Mouse (Mus musculus) bone marrow macrophage, adult 2 months (primary cell): Measurements from ENCODE around the gene Itga2b. TPM values are rescaled to one million over a fixed set of nuclear protein-coding genes. Genes with fewer than 3 reads are reported as not detected.
A peak's percentile ranks its signal among the peaks of the same experiment; 100 is the strongest.

Experiments
- H3K27ac ChIP-seq: 2 replicates; pipeline ENCODE4 v1.5.1; 2012; ENCODE audit warnings: low read depth, low read length; ENCODE audit not compliant: insufficient read depth
- H3K4me1 ChIP-seq: 2 replicates; pipeline ENCODE4 v1.6.1; 2012; ENCODE audit warnings: low read length; ENCODE audit not compliant: control insufficient read depth, insufficient read depth
- H3K4me3 ChIP-seq: 2 replicates; pipeline ENCODE4 v1.5.1; 2012; ENCODE audit warnings: mild to moderate bottlenecking, low read length, moderate library complexity; ENCODE audit not compliant: insufficient read depth
- CTCF ChIP-seq: IDR thresholded peaks from 2 replicates; pipeline ENCODE4 v1.5.1; 2012; ENCODE audit warnings: low read depth, mild to moderate bottlenecking, low read length, moderate library complexity
- POLR2A ChIP-seq: IDR thresholded peaks from 2 replicates; pipeline ENCODE4 v1.6.1; 2012; ENCODE audit warnings: mild to moderate bottlenecking, low read depth, low read length, borderline replicate concordance
- polyA plus RNA-seq: library from polyadenylated mRNA; stranded (reverse); fragments of >200 nt; gene quantifications from 2 replicates; pipeline ENCODE4 v1.2.4, GENCODE M21; 2012; ENCODE audit not compliant: missing spikeins, insufficient read depth, insufficient read length

Itga2b gene
- polyA plus RNA-seq, result 2.3 and 2.5 TPM in 2 replicates

DNA sequence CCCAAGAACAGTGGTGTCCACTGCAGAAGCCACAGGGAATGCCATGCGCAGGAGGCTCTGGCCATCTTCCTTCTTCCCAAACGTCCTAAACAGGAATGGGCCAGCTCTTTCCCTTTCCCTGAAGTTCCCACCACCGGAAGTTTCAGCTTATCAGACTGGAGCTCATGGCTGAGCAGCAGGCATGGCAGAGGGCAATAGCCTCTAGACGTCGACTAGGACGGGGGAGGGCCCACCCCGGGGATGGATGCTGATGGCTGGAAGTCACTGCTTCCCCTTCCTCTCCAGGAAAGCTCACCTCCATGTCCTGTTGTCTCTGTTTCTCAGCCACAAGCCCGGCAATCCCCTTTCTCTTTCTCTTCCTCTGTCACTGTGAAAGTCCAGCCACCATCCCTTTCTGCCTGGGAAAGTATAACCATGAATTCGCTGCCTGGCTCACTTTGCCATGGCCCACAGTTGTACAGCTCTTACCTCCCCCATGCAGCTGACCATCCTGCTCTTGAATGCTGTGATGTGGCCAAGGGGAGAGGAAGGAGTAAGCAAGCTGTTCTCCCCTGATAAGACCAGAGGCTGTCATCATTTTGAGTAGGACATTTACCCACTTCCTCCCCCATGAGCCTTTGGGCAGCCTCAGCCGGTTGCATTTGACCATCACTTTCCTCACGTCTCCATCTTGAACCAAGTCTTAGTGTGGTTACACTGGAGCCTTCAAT, at the start of gene Itga2b:
Gene Itga2b (minus strand): TSS at position 475 of the 710 bp plus-strand sequence.
- H3K4me3 ChIP-seq, result no peak within 1 kb of the TSS
- no peak within 1 kb of the TSS for H3K27ac ChIP-seq
- TF ChIP-seq POLR2A (no peak), CTCF (no peak)

DNA sequence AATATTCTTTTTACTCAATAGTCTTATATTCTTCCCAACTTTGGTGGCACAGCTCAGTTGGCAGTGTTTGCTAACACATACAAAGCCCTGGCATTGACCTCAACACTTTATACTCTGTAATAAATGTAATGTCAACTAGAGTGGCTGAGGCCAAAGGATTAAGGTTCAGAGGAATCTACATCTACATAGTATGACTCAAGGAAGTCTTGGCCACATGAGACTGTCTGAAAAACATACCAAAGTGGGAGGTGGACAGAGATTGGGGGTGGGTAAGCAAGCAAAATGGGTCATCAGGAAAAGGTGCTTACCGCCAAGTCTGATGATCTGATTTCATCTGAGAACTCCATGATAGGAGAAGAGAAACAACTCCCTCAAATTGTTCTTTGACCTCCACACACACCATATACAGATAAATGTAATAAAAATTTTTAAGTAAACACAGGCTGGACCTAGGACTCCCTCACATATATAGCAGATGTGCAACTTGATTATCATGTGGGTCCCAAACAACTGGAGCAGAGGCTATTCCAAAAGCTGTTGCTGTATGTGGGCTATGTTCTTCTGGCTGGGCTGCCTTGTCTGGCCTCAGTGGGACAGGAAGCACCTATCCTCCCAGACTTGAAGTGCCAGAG, 45.0 kb upstream of the Itga2b start:
- no peak for TF ChIP-seq POLR2A
- TF ChIP-seq CTCF, result no peak
- Histone ChIP-seq H3K27ac (no peak overlapping the region), H3K4me3 (no peak overlapping the region), H3K4me1 (no peaks in the 10 kb centered on the region)

More for the DNA sequence above, at the start of gene Itga2b:
- H3K4me1 ChIP-seq, result peaks cover 5% of the 10 kb centered on the region

DNA sequence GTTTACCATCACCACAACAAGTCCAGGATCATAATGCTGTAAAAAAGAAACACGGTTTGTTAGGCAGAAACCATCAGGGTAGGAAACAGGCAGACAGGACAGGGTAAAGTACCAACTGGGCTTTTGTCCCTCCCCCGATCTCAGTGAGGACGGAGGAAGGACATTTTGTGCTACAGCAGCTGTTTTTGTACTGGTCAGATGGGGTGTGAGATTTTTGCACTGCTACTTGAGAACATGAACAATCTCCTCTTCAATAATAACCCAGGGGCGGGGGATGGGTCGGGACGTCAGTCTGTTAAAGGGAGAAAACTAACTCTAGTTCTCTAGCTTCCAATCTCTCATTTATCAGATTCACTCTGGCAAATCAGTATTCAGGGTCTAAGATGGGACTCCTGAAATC, 40.3 kb upstream of the Itga2b start:
- no peak overlapping the region for H3K4me3 ChIP-seq
- no peak overlapping the region for H3K27ac ChIP-seq
- TF ChIP-seq POLR2A, result no peak
- no peak for TF ChIP-seq CTCF
- no peaks in the 10 kb centered on the region for H3K4me1 ChIP-seq

DNA sequence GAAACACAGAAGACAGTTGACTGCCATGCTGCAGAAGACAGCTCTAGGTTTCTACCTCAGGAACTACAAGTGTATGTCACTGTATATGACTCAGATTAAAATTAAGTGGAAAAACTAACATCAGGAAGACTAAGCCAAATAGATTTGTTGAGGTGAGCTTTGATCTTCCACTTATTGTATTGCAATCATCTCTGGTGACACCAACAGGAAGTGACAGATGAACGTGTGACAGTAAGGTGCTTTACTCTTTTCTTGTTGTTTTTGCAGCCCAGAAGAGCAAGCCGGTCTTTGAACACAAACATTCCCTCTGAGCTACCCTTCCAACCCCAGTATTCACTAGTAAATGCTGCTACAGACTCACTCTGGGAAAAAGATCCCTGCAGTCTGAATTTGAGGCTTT, 26.8 kb upstream of the Itga2b start:
- H3K4me1 ChIP-seq, result peaks cover 12% of the 10 kb centered on the region
- no peak for TF ChIP-seq POLR2A
- TF ChIP-seq CTCF, result no peak
- H3K27ac ChIP-seq, result peak overlapping the region; percentile 30; the same call in 1 of the 2 replicates
- no peak overlapping the region for H3K4me3 ChIP-seq

DNA sequence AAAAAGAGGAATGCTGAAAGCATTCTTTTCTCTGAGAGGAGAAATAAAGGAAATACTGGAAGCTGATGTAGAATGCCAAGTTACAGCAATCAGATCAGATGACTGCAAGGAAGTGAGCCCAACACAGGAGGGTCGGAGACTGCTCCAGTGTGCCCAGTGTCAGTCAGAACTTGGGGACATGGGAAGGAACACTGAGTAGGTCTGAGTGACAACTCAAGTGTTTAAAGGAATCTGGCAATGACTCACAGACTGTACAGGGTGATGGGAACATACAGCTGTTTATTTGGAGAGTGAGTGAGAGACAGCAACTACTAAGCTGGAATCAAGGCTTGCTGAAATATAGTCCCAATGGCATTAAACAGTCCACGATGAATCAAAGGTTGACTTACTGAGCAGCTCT, 26.3 kb upstream of the Itga2b start:
- TF ChIP-seq POLR2A (no peak), CTCF (no peak)
- Histone ChIP-seq H3K4me1 (peaks cover 12% of the 10 kb centered on the region), H3K27ac (peak overlapping the region; percentile 30; the same call in 1 of the 2 replicates), H3K4me3 (no peak overlapping the region)

DNA sequence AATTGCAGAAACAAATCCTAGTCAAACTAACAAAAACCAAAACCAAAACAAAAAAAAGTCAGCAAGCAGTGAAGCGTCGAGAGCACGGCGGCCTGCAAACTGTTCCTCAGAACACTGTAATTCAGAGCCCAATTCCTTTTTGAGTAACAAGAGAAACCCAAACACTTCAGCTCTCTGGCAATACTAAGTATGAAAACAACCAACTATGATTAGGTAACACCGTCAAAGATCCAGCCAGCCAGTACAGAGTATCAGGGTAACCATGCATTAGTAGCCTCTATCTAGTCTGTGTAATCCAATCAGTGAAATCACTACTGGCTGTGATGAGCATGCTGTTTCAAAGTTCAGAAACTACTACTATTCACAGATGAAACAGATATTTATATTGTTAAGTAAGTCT, 25.8 kb upstream of the Itga2b start:
- Histone ChIP-seq H3K4me3 (no peak overlapping the region), H3K27ac (no peak overlapping the region), H3K4me1 (peaks cover 12% of the 10 kb centered on the region)
- no peak for TF ChIP-seq POLR2A
- no peak for TF ChIP-seq CTCF

DNA sequence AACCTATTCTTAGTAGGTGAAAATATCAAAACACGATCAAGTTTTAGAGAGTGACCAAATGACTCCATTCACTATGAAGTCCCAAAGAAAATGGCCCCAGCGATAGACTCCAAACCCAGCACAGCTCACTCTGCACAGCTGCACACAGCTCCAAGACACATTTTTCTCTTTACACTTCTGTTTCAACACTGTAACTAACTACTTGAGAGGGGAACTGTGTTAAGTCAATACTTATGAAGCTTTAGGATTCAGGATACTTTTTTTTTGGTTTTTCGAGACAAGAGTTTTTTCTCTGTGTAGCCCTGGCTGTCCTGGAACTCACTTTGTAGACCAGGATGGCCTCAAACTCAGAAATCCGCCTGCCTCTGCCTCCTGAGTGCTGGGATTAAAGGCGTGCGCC, 25.2 kb upstream of the Itga2b start:
- TF ChIP-seq POLR2A (no peak), CTCF (no peak)
- Histone ChIP-seq H3K4me3 (no peak overlapping the region), H3K4me1 (peaks cover 12% of the 10 kb centered on the region), H3K27ac (no peak overlapping the region)

DNA sequence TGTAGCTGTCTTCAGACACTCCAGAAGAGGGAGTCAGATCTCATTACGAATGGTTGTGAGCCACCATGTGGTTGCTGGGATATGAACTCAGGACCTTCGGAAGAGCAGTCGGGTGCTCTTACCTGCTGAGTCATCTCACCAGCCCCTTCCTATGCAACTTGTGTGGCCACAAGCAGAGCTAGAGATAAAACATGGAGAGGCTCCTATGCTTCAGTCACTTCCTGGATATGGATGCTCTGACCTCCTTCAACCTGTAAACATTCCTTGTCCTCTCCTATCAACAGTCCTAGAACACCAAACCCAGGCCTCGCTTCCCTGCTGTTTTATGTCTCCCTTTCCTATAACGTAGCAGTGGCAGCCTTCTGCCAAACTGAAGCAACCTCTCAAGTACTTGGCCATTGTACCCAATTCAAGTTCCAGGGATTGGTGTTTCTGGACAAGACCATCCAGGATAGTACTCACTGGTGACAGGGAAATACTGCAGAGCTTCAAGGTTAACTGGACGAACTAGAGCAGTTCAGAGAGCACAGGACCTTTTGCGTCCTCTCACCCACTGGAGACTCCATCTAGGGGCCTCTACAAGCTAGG, 24.2 kb upstream of the Itga2b start:
- Histone ChIP-seq H3K4me1 (peaks cover 12% of the 10 kb centered on the region), H3K4me3 (no peak overlapping the region)
- TF ChIP-seq POLR2A (no peak), CTCF (no peak)

DNA sequence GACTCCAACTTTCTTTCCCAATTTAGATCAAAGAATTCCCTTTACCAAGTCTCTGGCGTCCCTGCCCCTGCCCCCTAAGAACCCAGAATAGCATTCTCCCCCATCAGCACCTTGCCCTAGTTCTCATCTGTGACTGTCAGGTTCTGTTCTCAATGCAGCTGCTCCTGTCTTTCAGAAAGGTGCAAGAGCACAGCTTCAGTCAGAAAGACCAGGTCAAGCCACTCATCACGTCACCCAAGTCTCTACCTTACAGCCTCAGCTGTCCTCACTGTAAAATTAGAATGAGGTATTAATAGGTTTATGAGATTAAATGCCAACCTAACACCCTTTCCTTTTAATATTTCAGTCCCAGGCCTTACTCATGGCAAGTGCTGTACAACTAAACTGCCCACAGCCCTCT, 23.3 kb upstream of the Itga2b start:
- Histone ChIP-seq H3K4me1 (peaks cover 12% of the 10 kb centered on the region), H3K4me3 (no peak overlapping the region), H3K27ac (no peak overlapping the region)
- no peak for TF ChIP-seq CTCF
- TF ChIP-seq POLR2A, result no peak

More for the DNA sequence above, 24.2 kb upstream of the Itga2b start:
- H3K27ac ChIP-seq, result no peak overlapping the region

DNA sequence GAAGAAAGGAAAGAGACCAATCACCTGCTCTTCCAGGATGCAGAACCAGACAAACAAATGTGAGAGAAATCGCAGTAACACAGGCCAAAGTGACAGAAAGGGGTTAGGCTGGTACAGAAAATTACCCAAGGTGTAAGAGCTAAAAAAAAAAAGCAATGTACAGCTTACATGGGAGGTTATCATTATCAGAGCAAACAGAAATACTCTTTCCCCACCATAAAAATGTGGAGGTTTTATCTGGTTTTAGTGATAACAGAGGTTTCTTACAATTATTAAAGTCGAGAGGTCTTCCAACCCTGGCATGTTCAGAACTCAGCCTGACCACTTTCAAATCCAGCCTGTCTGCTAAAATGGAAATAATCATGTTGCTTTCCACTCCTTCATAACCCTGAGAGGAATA, 18.0 kb upstream of the Itga2b start:
- Histone ChIP-seq H3K4me3 (no peak overlapping the region), H3K4me1 (no peaks in the 10 kb centered on the region), H3K27ac (no peak overlapping the region)
- TF ChIP-seq POLR2A (no peak), CTCF (no peak)
